Mouse (Mus musculus) lung, adult 2 months (tissue): ENCODE data around the gene Rmdn2. TPM values are rescaled to one million over a fixed set of nuclear protein-coding genes. Genes with fewer than 3 reads are reported as not detected.

Source experiments
- DNase-seq: peaks from one replicate; pipeline ENCODE4 v3.0.0; 2022
- H3K4me1 ChIP-seq: fragments of 200-500 bp; 2 replicates; pipeline ENCODE4 v1.6.1; 2011; ENCODE audit warnings: low read length; ENCODE audit not compliant: control insufficient read depth, insufficient read depth
- H3K4me3 ChIP-seq: fragments of 200-500 bp; replicated peaks from 2 replicates; pipeline ENCODE3; 2011; ENCODE audit warnings: low read depth, mild to moderate bottlenecking, control low read depth, low read length; ENCODE audit errors: extremely low read depth
- CTCF ChIP-seq: fragments of 200-500 bp; IDR thresholded peaks from 2 replicates; pipeline ENCODE4 v1.5.1; 2011; ENCODE audit warnings: mild to moderate bottlenecking, low read length, control low read depth; ENCODE audit not compliant: insufficient read depth
- POLR2A ChIP-seq: fragments of 200-500 bp; IDR thresholded peaks from 2 replicates; pipeline ENCODE4 v1.6.1; 2011; ENCODE audit warnings: low read depth, mild to moderate bottlenecking, control low read depth, low read length, borderline replicate concordance; ENCODE audit errors: extremely low read depth
- WGBS: fragments of 180-500 bp; shearing (Covaris S2); methylation state at CpG from one replicate; pipeline ENCODE4 v1.1.7; 2018; 5-methylcytosine and 5-hydroxymethylcytosine counted together
- polyA plus RNA-seq: library from polyadenylated mRNA; depleted of rRNA; stranded (reverse); fragments of >200 nt; gene quantifications from 2 replicates; pipeline ENCODE4 v1.2.3, GENCODE M21; 2012

Rmdn2 gene
- polyA plus RNA-seq, 1 experiment: 6.4 TPM

DNA sequence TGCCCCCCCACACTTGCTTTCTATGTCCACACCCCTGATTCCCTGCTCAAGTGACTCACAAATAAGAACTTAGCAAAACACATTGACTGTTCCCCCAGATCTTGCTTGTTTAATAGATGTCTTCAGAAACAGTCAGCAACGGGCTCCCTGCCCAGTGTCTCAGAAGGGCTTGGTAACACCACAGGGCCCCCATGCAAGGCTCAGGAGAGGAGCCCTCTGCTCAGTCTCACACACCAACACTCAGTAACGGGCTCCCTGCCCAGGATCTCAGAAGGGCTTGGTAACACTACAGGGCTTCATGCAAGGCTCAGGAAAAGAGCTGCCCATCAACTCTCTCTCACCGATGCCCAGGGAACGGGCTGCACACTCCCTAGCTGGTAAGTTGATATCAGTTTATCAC lies 83.4 kb downstream of the Rmdn2 start:
- 72% methylated on average over 4 of the region's 4 CpGs for WGBS
- Histone ChIP-seq H3K4me1 (no peaks in the 10 kb centered on the region), H3K4me3 (no peak overlapping the region)
- no peak for TF ChIP-seq POLR2A
- no peak for TF ChIP-seq CTCF
- no peak for DNase-seq

DNA sequence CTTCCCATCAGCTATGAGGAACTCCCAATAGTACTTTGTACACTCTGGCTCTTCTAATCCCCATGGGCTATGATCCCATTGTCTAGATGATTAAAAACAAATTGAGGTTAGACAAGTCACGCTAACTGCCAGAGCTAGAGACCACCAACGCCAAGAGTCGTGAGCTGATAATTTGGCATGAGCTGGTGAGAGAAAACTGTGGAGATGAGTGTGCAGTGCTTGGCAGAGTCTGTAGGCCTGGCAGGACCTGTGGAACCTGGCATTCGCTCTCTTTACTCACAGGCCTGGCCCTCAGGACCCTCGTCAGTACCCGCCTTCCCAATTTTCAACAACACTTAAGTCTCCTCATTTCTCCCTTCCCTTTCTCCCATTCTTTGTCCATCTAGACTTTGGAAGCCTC lies 83.9 kb downstream of the Rmdn2 start:
- TF ChIP-seq CTCF: no peak
- TF ChIP-seq POLR2A: no peak
- no peaks in the 10 kb centered on the region for H3K4me1 ChIP-seq
- H3K4me3 ChIP-seq: no peak overlapping the region
- WGBS: 84% methylated on average over 6 of the region's 6 CpGs
- DNase-seq: no peak

DNA sequence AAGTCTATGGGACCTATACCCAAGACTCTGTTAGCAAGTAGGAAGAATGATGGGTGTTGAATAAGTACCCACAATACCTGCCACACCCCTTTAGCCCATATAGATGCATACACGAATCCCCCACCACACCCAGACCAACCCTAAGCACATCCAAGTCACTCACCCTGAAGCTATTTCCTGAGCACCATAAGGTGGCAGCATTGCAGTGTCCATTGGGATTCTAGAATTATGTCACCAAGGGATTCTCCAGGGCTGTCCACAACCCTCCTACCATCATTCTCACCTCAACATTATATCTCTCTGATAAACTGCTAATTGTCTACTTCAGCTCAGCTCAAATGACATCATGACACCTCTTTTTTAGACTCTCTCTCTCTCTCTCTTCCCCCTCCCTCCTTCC lies 87.5 kb downstream of the Rmdn2 start:
- no peak overlapping the region for H3K4me3 ChIP-seq
- DNase-seq: no peak
- TF ChIP-seq POLR2A: no peak
- TF ChIP-seq CTCF: peak; percentile 33; the same call in 1 of the 2 replicates
- no peaks in the 10 kb centered on the region for H3K4me1 ChIP-seq
- WGBS: 32% methylated on average over 1 of the region's 1 CpGs

DNA sequence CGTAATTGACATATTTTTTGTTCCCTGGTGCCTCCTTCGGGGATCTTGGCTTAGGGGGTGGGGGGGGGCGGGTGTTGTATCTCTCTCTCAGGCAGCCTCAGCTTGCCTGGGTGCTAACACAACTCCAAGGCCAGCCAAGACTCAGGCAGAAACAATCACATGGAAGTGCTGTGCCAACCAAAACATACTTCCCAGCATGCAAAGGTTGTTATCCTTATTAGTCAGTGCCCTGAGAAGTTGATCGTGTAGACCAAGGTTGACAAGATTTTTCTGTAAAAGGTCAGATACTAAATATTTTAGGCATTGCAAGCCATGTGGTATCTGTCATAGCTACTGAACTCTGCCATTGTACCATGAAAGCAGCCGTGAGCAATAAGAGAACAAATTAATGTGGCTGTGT lies 89.2 kb downstream of the Rmdn2 start:
- no peak for DNase-seq
- H3K4me3 ChIP-seq: no peak overlapping the region
- no peaks in the 10 kb centered on the region for H3K4me1 ChIP-seq
- TF ChIP-seq CTCF: no peak
- TF ChIP-seq POLR2A: no peak
- 73% methylated on average over 5 of the region's 5 CpGs for WGBS

DNA sequence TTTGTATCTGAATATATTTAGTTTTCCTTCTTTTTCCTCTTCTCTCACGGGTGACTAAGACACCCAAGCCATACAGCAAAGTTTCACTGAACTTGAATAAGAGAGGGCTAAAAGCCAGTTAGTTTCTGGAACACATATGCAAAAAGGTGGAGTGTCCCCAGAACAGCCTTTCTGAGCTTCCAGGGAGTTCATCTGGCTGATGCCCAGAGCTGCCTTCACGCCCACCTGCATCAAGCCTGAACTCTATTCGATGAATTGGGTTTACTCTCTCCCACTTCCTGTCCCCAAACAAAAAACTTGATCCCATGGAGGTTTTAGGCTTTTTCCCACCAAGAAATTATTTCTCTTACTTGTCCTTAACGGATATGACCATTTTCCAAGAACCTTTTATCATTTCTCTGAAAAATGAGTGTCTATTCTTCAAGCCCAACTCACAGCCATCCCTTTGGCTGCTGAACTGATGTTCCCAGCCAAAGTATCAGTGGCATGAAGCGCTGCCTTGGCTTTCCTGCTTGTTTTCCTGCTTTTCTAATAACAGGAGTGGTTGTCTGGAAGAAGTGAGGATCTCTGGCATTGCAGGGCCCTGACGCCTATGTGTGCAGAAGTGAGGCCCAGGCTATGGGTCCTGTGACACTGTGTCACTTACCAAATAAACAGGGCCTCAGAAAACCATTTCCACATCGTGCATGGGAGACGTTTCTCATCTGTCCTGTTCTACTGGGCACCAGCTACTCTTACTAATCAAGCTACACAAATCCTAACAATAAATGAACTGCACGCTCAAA lies 94.2 kb downstream of the Rmdn2 start:
- Histone ChIP-seq H3K4me3 (no peak overlapping the region), H3K4me1 (no peaks in the 10 kb centered on the region)
- TF ChIP-seq CTCF (no peak), POLR2A (no peak)
- DNase-seq: no peak
- 62% methylated on average over 9 of the region's 9 CpGs for WGBS

DNA sequence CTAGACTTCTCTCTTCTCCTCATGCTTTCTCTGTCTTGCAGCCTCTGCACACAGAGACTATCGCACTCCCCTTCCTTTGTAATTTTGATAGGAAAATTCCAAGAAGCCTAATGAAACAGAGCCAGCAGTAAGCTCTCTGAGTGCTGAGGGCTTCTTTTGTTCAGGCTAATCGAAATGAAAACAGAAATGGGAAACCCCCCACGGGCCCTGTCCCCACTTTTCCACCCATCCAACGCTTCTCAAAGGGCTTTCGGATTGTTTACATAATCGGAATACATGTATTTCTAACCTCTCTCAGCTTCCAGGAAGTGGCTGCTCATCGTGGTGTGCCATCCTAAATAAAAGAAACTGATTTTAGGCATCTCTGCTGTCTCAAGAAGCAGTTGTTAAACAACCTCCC lies 96.5 kb downstream of the Rmdn2 start:
- WGBS: 30% methylated on average over 7 of the region's 7 CpGs
- Histone ChIP-seq H3K4me1 (no peaks in the 10 kb centered on the region), H3K4me3 (no peak overlapping the region)
- DNase-seq: no peak
- TF ChIP-seq CTCF: no peak
- TF ChIP-seq POLR2A: no peak

DNA sequence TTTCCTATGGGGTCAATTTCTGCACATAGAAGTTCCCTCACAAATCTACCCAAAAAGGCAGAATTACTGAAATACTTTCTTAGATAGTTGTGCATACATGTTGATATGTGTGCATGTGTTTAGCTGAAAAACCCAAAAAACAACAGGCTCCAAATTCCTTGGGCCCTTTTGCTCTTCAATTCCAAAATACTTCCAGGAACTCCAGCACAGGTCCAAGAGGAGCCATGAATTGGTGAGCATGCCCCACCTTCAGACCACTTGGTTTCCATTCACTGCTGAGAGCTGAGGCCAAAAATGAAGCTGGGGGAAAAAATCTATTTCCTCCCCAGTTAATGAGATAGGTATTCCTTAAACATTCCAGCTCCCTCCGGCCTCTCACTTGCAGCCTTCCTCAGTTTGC lies 98.1 kb downstream of the Rmdn2 start:
- Histone ChIP-seq H3K4me3 (no peak overlapping the region), H3K4me1 (peaks cover 9% of the 10 kb centered on the region; the same call in 1 of the 2 replicates)
- 72% methylated on average over 1 of the region's 1 CpGs for WGBS
- no peak for DNase-seq
- TF ChIP-seq CTCF: no peak
- no peak for TF ChIP-seq POLR2A

DNA sequence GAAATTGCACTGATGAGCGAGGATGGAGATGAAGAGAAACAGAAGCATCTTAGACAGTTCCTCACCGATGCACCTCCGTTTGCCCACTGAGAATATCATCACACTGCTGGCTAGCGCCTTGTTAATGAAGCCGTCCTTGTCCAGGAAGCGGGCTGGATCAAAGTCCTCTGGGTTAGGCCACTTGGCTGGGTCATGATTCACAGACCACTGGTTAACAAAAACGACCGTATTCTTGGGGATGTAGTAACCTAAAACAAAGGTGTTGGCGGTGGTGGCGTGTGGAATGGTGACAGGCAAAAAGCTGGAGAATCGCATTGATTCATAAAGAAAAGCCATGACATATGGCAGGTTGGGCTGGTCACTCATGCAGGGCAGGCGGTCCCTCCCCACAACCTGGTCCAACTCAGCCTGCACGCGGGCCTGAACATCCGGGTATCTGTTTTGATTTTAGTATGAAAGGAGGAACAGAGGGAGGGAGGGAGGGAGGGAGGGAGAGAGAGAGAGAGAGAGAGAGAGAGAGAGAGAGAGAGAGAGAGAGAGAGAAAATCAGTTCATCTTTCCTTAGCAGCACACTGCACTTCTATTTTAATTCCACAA lies 98.7 kb downstream of the Rmdn2 start:
- WGBS: 43% methylated on average over 15 of the region's 15 CpGs

DNA sequence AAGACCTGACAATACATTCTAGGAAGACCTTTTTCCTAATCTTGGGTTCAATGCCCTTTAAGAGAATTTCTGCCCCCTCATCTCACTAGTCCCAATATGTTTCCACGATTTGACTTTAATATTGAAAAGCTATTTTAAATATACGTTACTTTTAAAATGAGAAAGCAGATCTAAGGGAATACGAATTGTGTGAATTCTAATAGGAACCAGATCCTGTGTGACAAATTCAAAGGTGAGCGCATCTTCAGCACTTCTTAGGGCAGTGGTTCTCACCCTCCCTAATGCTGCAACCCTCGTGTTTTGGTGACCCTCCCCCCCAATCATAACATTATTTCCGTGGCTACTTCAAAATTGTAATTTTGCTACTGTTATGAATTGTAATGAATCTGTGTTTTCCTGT lies 100.3 kb downstream of the Rmdn2 start:
- H3K4me1 ChIP-seq: peaks cover 11% of the 10 kb centered on the region; the same call in 1 of the 2 replicates
- no peak for TF ChIP-seq POLR2A
- no peak for TF ChIP-seq CTCF
- H3K4me3 ChIP-seq: no peak overlapping the region
- 45% methylated on average over 6 of the region's 6 CpGs for WGBS
- no peak for DNase-seq

More for the DNA sequence above, 98.7 kb downstream of the Rmdn2 start:
- DNase-seq: no peak
- no peak overlapping the region for H3K4me3 ChIP-seq
- H3K4me1 ChIP-seq: peaks cover 11% of the 10 kb centered on the region; the same call in 1 of the 2 replicates
- TF ChIP-seq CTCF (no peak), POLR2A (no peak)

DNA sequence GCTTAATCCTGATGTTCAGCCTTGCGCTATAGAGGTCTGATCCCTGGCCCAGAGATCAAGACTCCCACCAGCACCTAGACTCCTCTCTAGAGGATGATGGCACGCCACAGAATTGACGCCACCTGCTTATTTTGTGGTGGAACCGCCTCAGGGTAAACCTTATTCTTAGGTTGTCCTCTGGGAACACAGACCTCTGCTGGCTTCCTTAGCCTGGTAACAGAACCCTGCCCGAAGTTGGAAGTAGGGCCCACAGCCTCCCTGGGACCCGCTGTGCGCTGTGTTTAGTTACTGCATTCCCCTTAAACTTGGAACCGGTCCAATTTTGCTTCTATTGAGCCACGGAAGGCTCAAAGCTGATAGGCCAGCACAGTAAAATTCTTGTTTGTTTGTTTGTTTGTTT lies 100.9 kb downstream of the Rmdn2 start:
- Histone ChIP-seq H3K4me3 (no peak overlapping the region), H3K4me1 (peaks cover 11% of the 10 kb centered on the region; the same call in 1 of the 2 replicates)
- TF ChIP-seq POLR2A (no peak), CTCF (no peak)
- 29% methylated on average over 9 of the region's 9 CpGs for WGBS
- DNase-seq: no peak
